19 mouse cellular contexts compared by ENCODE assay signal in genomic region chr7:97709204-97709603, GRCm38 (mm10). TPM values are rescaled to one million over a fixed set of nuclear protein-coding genes. Genes with fewer than 3 reads are reported as not detected.
DNase-seq lines count a peak whose midpoint lies in the region; ATAC-seq and TF ChIP-seq lines count a peak whose summit lies in the region.
"Had no signal": no experiment of that assay in that cellular context is flagged by ENCODE, and none has a peak within 500 bp of the region (broad histone marks: within the 10 kb centered on the region; RNA-seq: fewer than 3 reads in every experiment).

No protein-coding gene starts in this region.

- no peaks in the 10 kb centered on the region for H3K9me3 ChIP-seq in midbrain, postnatal 0 days (ENCODE audit: low read length)
- H3K9me3 ChIP-seq: limb, embryonic 15.5 days; neural tube, embryonic 13.5 days had no signal

- H3K4me3 ChIP-seq in myocyte = no peak overlapping the region
- H3K4me3 ChIP-seq in midbrain, postnatal 0 days (ENCODE audit: low read depth, low read length) = no peak overlapping the region
- H3K4me3 ChIP-seq: limb, embryonic 15.5 days; neural tube, embryonic 13.5 days had no signal

- H3K79me2 ChIP-seq in myocyte (ENCODE audit: control insufficient read depth, insufficient read depth) = peaks cover 17% of the 10 kb centered on the region

- no peaks in the 10 kb centered on the region for H3K4me1 ChIP-seq in midbrain, postnatal 0 days (ENCODE audit: insufficient read depth, low read length)
- H3K4me1 ChIP-seq: neural tube, embryonic 13.5 days had no signal

- DNase-seq in frontal cortex, postnatal 10 days (ENCODE audit: low spot score in 2 of 2) = no peak
- peak; percentile 21 for DNase-seq in left cerebral cortex, adult 11 months (ENCODE audit: low spot score)
- DNase-seq in left cerebral cortex, adult 9 months (ENCODE audit: low spot score in 2 of 2) = no peak
- DNase-seq in brain, adult 2 months (ENCODE audit: low read depth, low spot score) = peak; percentile 68
- no peak for DNase-seq in midbrain, postnatal 0 days (ENCODE audit: low spot score)
- DNase-seq in adrenal gland, postnatal 36 days = no peak
- DNase-seq: cerebellum, adult 2 months; forebrain, postnatal 0 days; gastrocnemius, postnatal 10 days; heart, postnatal 14 days; kidney, adult 9 months; liver, postnatal 0 days; lung, postnatal 4 days; thymus, postnatal 4 days had no signal

- no peak for TF ChIP-seq CTCF in midbrain, postnatal 0 days (IDR thresholded peaks at IDR 0.05)

- ATAC-seq in frontal cortex, adult (ENCODE audit: low TSS enrichment) = peak; percentile 95
- no peak for ATAC-seq in midbrain, postnatal 0 days (ENCODE audit: low FRiP score)
- ATAC-seq: forebrain, postnatal 0 days; liver, postnatal 0 days; midbrain, embryonic 16.5 days had no signal

- TF ChIP-seq POLR2A in myocyte (IDR thresholded peaks at IDR 0.05; ENCODE audit: insufficient read length, low read depth) = no peak

- H3K9ac ChIP-seq in midbrain, postnatal 0 days (replicated peaks; ENCODE audit: low read length, poor library complexity, severe bottlenecking) = no peak overlapping the region
- H3K9ac ChIP-seq: forebrain, postnatal 0 days; limb, embryonic 15.5 days; liver, postnatal 0 days; neural tube, embryonic 13.5 days had no signal

- no peak overlapping the region for H3ac ChIP-seq in myocyte (ENCODE audit: control insufficient read depth, insufficient read length)

- H3K27me3 ChIP-seq in myocyte (ENCODE audit: control insufficient read depth, insufficient read depth, insufficient read length) = no peaks in the 10 kb centered on the region
- H3K27me3 ChIP-seq in midbrain, postnatal 0 days (ENCODE audit: insufficient read depth, low read length) = no peaks in the 10 kb centered on the region
- H3K27me3 ChIP-seq: limb, embryonic 15.5 days; neural tube, embryonic 13.5 days had no signal

- no peak overlapping the region for H3K27ac ChIP-seq in midbrain, postnatal 0 days (ENCODE audit: low read depth, low read length)
- H3K27ac ChIP-seq: limb, embryonic 15.5 days; neural tube, embryonic 13.5 days had no signal

- peaks cover 16% of the 10 kb centered on the region for H3K36me3 ChIP-seq in myocyte (ENCODE audit: control insufficient read depth, insufficient read depth)
- H3K36me3 ChIP-seq in midbrain, postnatal 0 days (ENCODE audit: insufficient read depth, low read length) = peaks cover 18% of the 10 kb centered on the region

- 78% methylated on average over 3 of the region's 3 CpGs for WGBS in midbrain, postnatal 0 days

- H3K4me2 ChIP-seq in myocyte (ENCODE audit: low read depth) = no peak overlapping the region
- H3K4me2 ChIP-seq in midbrain, postnatal 0 days (ENCODE audit: low read depth, low read length, poor library complexity, severe bottlenecking) = no peak overlapping the region
- H3K4me2 ChIP-seq: limb, embryonic 15.5 days; neural tube, embryonic 13.5 days had no signal

TF ChIP-seq in myocyte, 11 proteins besides CTCF, POLR2A, EP300 and RAD21:
- TF ChIP-seq REST (IDR thresholded peaks at IDR 0.05; ENCODE audit: insufficient read depth, insufficient read length) = no peak
- peak in 2 of 3 experiments; percentile 60 to 82 for TF ChIP-seq MYOD1 (IDR thresholded peaks at IDR 0.05; ENCODE audit: control insufficient read depth in 1 of 3, insufficient read length in 2 of 3, low read depth in 2 of 3)
- TF ChIP-seq MYOG (IDR thresholded peaks at IDR 0.05; ENCODE audit: control insufficient read depth in 1 of 3, insufficient read depth in 1 of 3, insufficient read length in 2 of 3, low read depth in 2 of 3) = peak in 1 of 3 experiments; percentile 78
- no peak for TF ChIP-seq POLR2AphosphoS2 (IDR thresholded peaks at IDR 0.05; ENCODE audit: insufficient read length, low read depth)
- TF ChIP-seq TCF3 (IDR thresholded peaks at IDR 0.05; ENCODE audit: insufficient read length, low read depth) = no peak
- TF ChIP-seq TCF12 (IDR thresholded peaks at IDR 0.05; ENCODE audit: insufficient read depth, poor library complexity, severe bottlenecking) = no peak
- no peak for TF ChIP-seq CEBPB (IDR thresholded peaks at IDR 0.05; ENCODE audit: insufficient read depth, poor library complexity, severe bottlenecking)
- TF ChIP-seq USF1 (IDR thresholded peaks at IDR 0.05; ENCODE audit: low read depth) = no peak

RNA-seq across cellular contexts. Expression of gene Clns1a, which starts 12.8 kb away (rescaled TPM):
- polyA plus RNA-seq in myocyte (2012; fragmentation: generic; extraction: Trizol) = 56.3 TPM
- 90.2 and 101 TPM in 2 replicates for total RNA-seq in midbrain, postnatal 0 days (2014; rRNA removed)
- polyA plus RNA-seq in midbrain, postnatal 0 days (2015; fragmentation: Nextera tagmentation; extraction: Ambion mirVana) = 157 and 162 TPM in 2 replicates
- total RNA-seq in adrenal gland, postnatal 36 days (2021) = 10 to 100 TPM; 55.6 to 58.4 TPM

RNA-seq across cellular contexts. Expression of gene Aqp11, which starts 28.9 kb away (rescaled TPM):
- polyA plus RNA-seq in myocyte (2012; fragmentation: generic; extraction: Trizol) = 0.56 TPM
- 13.5 and 13.7 TPM in 2 replicates for total RNA-seq in midbrain, postnatal 0 days (2014; rRNA removed)
- 24.0 and 25.4 TPM in 2 replicates for polyA plus RNA-seq in midbrain, postnatal 0 days (2015; fragmentation: Nextera tagmentation; extraction: Ambion mirVana)
- total RNA-seq in adrenal gland, postnatal 36 days (2021) = 1 to 10 TPM; 2.9 to 3.8 TPM

Comparison
In these comparisons a context has a peak if more than half of its experiments do, and no peak if none do; other contexts are left out.
1. DNase-seq: peak in left cerebral cortex, adult 11 months (single experiment) and brain, adult 2 months (single experiment); none in frontal cortex, postnatal 10 days (0 of 2), left cerebral cortex, adult 9 months (0 of 2), midbrain, postnatal 0 days (single experiment) and adrenal gland, postnatal 36 days (0 of 2).